Mouse (Mus musculus): Measurements from ENCODE around the gene Prr5.
"Not testable (repeated sequence)": the region's sequence is repeated elsewhere in the genome, so short reads cannot be mapped to it uniquely, and the experiment has no call there.

The Prr5 gene

GRCm38 (mm10) chr15:84715132-84715531 is 45.7 kb downstream of the Prr5 start:
- no peak for DNase-seq

GRCm38 (mm10) chr15:84717570-84718270 is 48.3 kb downstream of the Prr5 start:
- not testable (repeated sequence) for DNase-seq

- DNase-seq = peak; percentile 17
Measured at GRCm38 (mm10) chr15:84718785-84719184, 49.4 kb downstream of the Prr5 start.

DNA sequence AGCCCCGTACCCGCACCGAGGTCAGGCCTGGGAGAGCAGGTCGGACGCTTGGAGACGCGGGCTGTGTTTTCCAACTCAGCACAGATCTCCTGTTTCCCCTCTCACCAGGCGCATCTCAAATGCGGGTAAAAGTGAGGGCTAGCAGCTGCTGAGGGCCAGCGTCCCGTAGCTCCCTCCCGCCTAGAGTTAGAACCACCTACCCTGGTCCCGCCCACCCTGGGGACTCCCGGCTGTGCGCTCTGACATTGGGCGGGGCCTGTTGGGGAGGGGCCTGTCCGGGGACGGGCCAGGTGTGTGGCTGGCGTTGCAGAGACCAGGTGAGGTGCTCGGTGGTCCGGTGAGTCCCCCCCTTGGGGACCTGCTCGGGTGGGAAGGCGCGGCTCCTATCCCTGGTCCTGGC is 50.4 kb downstream of the Prr5 start, which contains the start of gene Arhgap8:
Gene Arhgap8, plus strand, starts transcription at position 262 of the 400 bp plus-strand sequence.
- DNase-seq = peak; percentile 89

GRCm38 (mm10) chr15:84720291-84721204 is 51.1 kb downstream of the Prr5 start:
- peak; percentile 67 for DNase-seq

GRCm38 (mm10) chr15:84723656-84724055 is 54.2 kb downstream of the Prr5 start:
- peak; percentile 26 for DNase-seq

DNA sequence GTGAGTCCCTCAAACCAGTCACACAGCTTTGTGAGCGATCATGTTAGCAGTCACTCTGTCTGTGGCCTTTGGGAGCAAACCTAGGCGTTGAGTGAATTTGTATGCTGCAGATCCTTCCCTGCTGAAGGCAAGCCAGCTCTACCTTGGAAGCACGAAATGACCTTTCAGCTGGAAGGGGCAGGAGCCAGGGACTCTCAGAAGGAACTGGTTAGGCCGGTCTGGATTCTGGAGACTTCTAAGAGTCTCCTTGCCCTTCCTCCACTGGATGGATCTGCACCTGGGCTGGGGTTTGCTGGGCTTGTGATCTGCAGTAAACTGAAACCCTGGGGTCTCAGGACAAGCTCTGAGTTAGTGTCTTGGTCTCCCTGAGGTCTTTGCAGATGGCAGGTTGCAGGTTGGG is 54.8 kb downstream of the Prr5 start:
- peak; percentile 84 for DNase-seq

GRCm38 (mm10) chr15:84729685-84730084 is 60.3 kb downstream of the Prr5 start:
- DNase-seq = no peak

DNA sequence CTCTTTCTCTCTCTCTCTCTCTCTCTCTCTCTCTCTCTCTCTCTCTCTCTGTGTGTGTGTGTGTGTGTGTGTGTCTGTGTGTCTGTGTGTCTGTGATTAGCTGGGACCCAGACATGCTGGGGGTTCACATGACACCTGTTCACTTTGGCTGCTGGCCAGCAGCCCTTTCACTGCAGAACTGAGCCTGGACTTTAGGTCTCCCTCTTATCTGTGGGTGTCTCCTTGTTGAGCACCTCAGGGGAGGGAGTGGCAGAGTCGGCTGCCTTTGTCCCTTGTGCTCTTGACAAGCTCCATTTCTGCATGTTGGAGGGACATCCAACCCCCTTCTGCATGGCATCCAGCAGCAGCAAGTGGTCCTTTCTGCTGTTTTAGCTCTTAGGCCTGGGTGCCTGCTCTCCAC is 61.5 kb downstream of the Prr5 start:
- DNase-seq = no peak

- no peak for DNase-seq
Measured at GRCm38 (mm10) chr15:84731676-84732424, 62.4 kb downstream of the Prr5 start.

- DNase-seq = no peak
Measured at GRCm38 (mm10) chr15:84732425-84732749, 63.0 kb downstream of the Prr5 start.

GRCm38 (mm10) chr15:84736346-84736993 is 67.0 kb downstream of the Prr5 start:
- DNase-seq = no peak

DNA sequence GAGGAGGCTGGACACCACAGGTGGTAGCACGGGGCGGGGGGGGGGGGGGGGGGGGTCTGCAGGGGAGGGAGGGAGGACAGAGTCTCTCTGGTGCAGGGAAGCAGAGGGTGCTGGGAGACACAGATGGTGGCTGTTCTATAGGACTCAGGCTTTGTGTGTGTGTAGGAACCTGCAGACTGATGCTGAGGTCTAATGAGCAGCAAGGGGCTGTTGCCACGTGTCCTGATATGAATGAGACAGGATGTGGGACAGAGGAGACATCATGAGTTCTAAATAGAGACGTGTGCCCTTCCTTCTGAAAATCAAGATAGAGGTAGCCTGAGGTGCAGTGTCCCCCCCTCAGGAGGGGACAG is 67.5 kb downstream of the Prr5 start:
- DNase-seq = no peak

DNA sequence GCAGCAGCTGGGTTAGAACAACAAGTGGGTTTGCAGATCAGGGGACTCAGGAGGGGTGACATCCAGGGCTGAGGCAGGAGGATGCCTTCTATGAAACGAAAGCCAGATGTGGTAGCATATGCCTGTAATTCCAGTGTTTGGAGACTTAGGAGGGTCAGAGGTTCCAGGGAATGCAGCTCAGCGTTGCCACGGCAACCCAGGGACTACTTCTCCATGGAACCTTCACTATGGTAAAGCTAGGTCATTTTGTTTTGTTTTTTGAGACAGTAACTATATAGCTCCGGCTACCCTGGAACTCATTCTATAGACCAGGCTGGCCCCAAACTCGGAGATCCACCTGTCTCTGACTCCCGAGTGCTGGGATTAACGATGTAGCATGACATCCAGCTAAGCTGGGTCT is 68.8 kb downstream of the Prr5 start:
- DNase-seq = no peak

DNA sequence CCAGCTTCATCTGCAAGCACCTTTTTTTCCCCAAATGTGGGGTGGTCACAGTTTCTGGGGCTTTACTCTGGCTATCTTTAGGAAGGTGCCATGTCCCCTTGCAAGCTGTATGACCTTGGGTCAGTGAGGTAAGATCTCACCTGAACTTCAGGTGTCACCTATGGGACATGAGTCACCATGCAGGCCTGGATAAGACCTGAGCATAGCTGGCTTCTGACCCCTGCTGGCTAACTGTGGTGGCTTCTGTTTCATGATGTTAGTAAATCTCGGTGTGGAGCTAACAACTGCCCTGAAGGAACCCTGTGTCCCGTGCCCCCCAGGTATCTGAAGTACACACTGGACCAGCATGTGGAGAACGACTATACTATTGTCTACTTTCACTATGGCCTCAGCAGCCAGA is 72.2 kb downstream of the Prr5 start:
- peak; percentile 18 for DNase-seq

DNA sequence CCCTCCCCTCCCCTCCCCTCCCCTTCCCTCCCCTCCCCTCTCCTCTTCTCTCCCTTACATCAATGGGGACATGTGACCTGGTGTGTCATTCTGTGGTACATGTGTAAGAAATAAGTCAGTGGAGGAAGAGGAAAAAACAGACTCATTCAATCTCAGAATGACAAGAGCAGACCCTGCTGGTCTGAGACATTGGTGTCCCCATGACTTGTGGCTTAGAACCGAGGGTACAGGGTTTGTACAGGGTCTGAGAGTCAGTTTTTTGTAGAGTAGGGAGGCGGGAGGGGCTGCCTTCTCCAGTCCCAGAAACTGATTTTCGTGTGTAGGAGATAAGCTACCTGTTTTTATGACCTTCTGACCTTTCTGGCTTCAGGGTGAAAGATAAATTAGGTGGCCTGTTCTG is 73.9 kb downstream of the Prr5 start:
- no peak for DNase-seq

DNA sequence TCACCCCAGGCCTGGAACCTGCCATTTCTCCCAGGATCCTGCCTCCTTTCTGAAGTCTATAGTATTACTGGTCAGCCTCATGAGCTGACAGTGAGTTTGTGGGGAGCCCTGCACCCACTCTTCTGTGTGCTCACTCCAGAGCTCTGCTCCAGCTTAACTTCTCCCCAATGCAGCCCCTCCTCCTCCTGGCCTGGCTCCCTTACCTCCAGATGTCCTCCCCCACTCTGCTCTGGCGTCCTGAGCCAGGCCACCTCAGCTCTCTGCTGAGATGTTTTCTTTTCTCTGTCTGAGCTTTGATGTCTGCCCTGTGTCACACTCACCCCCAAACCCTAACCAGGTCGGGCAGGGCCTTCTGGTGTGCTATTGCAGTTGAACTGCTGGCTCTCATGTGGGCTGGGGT is 74.9 kb downstream of the Prr5 start:
- DNase-seq = no peak

DNA sequence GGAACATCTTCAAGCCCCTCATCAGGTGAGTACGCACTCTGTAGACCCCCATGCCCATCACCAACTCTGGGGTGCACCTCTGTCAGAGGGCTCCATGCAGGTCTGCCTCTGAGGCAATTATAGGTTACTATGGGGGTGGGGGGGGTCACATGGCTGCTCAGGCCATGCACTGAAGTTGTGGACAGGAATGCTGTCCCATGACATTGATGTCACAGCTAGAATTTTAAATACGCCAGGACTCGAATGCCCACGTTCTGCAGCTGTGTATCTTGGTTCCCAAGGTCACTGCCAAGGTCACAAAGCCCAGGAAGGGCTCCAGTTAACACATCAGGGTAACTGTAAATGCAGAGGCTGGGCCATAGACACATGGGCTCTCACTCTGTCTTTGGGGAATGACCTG is 76.4 kb downstream of the Prr5 start:
- no peak for DNase-seq
